Mouse (Mus musculus) right cerebral cortex, postnatal 25 days (tissue): ENCODE measurements at regions not wholly inside any gene's neighbourhood (a gene's known extent, or its start where the extent isn't known, plus 50 kb on each side); places are given as distances from the start of the nearest gene placed in this dataset.
"Not testable (repeated sequence)": the region's sequence is repeated elsewhere in the genome, so short reads cannot be mapped to it uniquely, and the experiment has no call there.

Source experiments
- DNase-seq: peaks from one replicate; pipeline ENCODE4 v3.0.0; 2022

DNA sequence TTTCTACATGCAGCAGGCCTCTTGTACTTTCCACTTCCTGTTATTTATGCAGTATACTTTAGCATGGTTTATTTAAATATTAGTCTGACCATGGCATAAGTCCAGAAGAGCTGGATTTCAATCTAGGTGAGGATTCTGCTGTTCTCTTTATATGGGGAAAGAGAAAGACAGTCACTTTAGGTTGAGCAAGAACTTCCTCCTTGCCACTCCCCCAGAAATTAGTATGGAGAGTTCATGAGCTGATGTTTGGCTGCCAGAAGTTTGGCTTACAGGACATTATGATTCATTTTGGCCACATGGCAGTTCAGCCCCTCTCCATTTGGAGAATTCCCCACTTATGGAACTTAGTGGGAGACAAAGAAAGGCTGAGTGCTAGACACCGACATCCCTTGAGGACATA lies 130.8 kb downstream of the Arrdc3 start:
- DNase-seq, result no peak

DNA sequence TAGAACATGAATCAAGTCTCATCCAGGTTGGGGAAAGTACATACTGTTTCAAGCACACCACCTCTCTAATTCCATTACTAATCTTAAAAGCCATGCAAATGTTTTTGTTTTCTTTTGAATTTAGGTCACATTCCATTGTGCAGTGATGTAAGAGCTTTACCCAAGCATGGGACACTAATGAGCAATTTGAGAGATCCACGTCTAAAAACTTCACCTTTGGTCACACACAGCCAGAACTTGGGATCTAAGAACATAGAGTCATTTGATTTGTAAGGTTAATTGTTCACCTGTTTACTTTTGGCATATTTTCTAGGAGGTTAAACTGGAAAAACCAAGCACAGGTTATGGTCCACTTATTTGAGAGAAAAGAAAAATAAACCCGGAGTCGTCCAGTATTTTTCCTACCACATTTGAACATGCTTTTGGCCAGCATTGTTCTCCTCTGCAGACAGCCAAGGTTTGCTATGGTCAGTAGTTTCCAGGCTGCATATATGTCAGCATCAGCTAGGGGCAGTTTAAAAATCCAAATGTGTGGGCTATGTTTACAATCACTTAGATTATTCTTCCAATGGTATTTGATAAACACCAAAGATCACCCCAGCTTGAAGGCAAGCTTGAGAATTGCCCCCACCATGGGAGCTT lies 137.0 kb downstream of the Arrdc3 start:
- no peak for DNase-seq

DNA sequence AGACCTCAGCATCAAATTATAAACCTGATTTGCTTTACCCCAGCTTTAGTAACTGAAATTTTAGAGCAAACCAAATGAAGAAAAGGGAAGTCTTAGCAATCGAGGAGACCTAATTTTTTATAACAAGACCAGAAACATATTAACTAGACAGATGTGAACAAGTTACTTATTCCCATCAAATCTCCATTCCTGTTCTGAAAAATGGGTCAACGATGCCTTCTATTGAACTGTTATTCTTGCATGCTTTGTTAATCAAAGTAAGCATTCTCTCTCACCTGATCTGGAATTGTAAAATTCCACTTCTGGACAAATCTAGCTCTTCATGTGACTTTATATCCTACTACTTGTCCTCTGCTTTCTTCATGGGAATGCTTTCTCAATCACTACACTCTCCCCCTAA lies 137.6 kb downstream of the Arrdc3 start:
- DNase-seq, result no peak

DNA sequence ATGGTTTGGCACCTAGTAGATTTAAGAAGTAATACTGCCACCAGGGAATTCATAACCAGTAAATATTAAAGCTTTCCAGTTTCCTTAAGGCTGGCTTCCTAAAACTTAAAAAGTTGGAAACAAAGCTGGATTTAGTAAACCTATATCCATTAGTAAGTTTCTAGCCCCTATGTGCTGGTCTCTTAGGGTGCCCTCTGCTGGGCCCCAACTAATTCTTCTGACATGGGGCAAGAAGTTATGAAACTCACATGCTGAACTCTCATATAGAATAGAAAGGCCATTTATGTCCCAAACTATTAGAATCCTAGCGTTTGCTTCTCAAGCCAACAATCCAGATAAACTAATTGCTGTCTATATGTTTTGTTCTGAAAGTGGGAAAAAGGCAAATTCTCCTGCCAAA lies 139.2 kb downstream of the Arrdc3 start:
- no peak for DNase-seq

DNA sequence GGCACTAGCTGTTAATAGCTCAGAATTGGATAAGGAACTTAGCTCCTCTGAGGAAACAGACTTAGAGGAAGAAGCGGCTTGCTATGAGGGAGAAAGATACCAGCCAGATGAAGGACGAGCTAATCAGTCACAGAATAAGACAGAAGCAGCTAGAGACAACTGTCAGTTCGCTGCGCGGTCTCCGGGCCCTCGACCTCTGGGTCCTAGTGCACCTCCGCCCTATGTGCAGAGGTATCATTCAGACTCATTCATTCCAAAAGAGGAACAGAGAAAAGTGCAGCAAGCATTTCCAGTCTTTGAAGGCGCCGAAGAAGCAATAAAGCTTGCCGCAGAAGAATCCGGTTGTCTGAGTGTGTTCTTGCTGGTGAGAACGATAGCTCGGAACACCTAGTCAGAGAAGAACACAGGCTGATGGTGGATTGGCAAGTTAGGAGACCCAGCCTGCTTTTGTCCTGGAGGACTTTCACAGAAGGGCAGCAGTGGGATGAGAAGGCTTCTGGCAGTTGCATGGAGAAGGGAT lies 142.1 kb downstream of the Arrdc3 start:
- not testable (repeated sequence) for DNase-seq

DNA sequence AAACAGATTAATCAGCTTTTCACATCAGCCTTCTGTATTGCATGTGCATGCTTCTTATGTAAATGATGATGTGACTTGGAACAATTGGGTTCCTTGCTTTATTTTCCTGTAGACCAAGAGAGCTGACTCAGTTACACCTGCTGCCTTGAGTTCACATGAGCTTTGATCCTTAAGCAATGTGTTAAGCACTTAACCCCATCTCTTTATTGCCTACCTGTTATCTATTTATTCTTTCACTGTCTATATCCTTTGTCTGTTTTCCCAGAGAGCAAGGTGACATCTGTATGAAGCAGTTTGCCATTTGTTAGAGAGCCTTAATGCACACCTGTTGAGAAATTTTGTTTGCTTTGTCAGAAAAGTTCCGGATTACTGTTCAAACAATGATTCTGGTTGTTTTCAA lies 154.1 kb downstream of the Arrdc3 start:
- DNase-seq, result no peak

DNA sequence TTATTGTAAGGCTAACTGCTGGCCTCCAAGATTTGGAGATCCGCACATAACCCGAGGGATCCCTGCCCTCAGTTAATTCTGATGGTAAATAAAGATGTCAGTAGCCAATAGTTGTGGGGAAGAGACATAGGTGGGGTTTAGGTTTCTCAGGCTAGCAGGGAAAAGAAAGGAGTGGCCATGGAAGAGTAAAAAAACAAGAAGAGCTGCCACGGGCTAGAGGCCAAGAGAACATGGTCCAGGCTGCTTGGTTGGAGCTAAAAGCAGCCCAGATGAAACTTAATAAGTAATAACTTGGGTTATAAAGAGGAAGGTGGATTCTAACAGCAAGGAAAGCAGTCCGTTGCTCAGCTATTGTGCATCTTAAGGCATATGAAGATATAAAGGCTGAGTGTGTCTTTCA lies 155.6 kb downstream of the Arrdc3 start:
- DNase-seq, result no peak

DNA sequence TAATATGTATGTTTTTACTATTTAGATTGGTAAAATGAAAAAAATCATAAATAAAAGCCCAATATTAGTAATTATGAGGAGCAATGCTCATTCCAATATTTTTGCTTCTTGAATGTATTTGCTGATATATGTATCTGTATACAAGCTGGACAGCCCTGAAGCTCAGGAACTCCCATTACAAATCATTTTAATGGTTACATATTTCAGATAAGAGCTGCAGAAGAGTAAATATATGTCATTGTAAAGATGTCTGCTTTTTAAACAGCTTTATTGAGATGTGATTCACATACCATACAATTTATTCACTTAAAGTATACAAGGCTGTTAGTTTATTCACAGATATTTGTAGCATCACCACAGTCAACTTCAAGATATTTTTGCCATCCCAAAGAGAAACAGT lies 157.3 kb downstream of the Arrdc3 start:
- DNase-seq, result no peak

DNA sequence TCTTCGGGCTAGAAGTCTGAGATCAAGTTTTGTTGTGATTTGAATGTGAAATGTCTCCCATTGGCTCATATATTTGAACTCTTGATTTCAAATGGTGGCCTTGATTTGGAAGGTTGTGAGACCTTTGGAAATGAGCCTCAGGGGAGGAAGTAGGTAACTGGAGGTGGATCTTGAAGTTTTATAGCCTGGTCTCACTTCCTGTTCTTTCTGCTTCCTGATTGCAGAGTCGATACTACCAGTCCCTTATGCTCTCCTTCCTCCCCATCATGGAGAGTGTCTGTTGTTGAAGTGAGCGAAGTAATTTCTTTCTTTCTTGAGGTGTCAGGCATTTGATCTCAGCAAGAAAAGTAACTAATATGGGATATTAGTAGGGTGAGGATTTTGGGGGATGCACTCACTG lies 158.5 kb downstream of the Arrdc3 start:
- DNase-seq, result no peak
